Mouse (Mus musculus): ENCODE measurements around the gene Optc. TPM values are rescaled to one million over a fixed set of nuclear protein-coding genes. Genes with fewer than 3 reads are reported as not detected.

Optc gene
- polyA plus RNA-seq, 1 experiment from 2014 or later: 0.27 TPM

GRCm38 (mm10) chr1:133897293-133897692 is 10.5 kb downstream of the Optc start:
- Histone ChIP-seq H3K9ac (ENCODE audit: low read length) (no peak overlapping the region), H3K4me3 (ENCODE audit: low read depth, low read length) (no peak overlapping the region), H3K4me1 (ENCODE audit: control insufficient read depth, insufficient read depth, low read length) (no peaks in the 10 kb centered on the region), H3K9me3 (ENCODE audit: control insufficient read depth, low read length) (no peaks in the 10 kb centered on the region), H3K27me3 (ENCODE audit: control insufficient read depth, insufficient read depth, low read length) (0 out of 2 replicates have a peak, but pooled peaks cover 2% of the 10 kb centered on the region), H3K36me3 (ENCODE audit: control insufficient read depth, insufficient read depth, low read length) (no peaks in the 10 kb centered on the region), H3K27ac (replicated peaks; ENCODE audit: low read depth, low read length) (no peak overlapping the region), H3K4me2 (ENCODE audit: low read depth, severe bottlenecking) (no peak overlapping the region)
- ATAC-seq (ENCODE audit: insufficient number of reproducible peaks, low FRiP score, low TSS enrichment, low read depth): no peak
- DNase-seq (ENCODE audit: low spot score): no peak
- 76% methylated on average over 6 of the region's 6 CpGs for WGBS

DNA sequence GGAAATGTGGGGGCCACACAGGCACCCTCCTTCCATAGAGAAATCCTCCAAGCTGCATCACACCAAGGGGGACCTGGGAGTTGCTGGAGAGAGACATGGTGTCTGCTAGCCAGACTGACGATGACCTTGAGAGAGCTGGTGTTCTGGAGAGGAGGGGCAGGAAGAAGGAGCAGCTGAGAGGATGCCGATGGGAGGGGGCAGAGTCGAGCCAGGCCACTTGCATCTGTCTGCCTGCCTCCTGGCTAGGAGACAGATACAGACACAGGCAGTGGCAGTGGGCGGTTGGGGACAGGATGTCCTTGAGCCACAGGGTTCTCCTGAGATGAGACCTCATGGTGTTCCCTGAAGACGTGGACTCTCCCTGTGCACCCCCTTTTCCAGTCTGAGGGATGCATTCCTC is 16.3 kb downstream of the Optc start:
- no peak overlapping the region for H3K9ac ChIP-seq (ENCODE audit: low read length)
- DNase-seq (ENCODE audit: low spot score): peak; percentile 40

DNA sequence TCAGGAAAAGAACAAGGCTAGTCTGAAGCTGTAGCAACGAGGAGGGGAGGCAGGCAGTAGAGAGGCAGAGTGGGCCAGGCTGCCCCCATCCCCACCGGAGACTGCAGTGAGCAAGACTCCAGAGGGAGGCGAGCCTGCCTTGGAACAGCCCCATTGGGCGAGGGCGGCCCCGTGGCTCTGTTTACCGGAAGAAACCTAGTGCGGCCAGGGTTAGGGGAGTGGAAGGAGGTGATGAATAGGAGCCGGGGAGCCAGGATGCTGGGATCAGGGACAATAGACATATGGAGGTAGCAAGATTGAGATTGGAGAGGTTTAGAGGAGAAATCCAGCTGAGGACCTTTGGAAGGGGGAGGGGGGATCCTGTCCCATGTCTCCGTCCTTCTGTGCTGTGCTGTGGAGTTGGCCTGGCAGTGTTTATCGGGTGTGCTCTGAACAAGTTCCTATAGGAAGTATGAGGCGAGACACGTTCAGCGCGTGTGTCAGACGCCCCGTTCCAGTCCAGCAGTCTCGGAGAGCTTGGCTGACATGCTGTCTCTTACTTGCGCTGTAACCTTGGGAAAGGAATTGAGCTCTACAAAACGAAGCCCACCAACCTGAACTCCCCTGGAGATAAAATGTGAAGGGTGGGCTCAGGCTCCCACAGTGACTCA is 17.7 kb downstream of the Optc start:
- Histone ChIP-seq H3K27ac (replicated peaks; ENCODE audit: low read depth, low read length) (no peak overlapping the region), H3K4me1 (ENCODE audit: control insufficient read depth, insufficient read depth, low read length) (peaks cover 23% of the 10 kb centered on the region), H3K9me3 (ENCODE audit: control insufficient read depth, low read length) (no peaks in the 10 kb centered on the region), H3K36me3 (ENCODE audit: control insufficient read depth, insufficient read depth, low read length) (no peaks in the 10 kb centered on the region), H3K4me2 (ENCODE audit: low read depth, severe bottlenecking) (peak overlapping the region; percentile 38), H3K4me3 (ENCODE audit: low read depth, low read length) (no peak overlapping the region), H3K27me3 (ENCODE audit: control insufficient read depth, insufficient read depth, low read length) (no peaks in the 10 kb centered on the region; the same call in 1 of the 2 replicates), H3K9ac (ENCODE audit: low read length) (no peak overlapping the region)
- peak; percentile 62 for DNase-seq (ENCODE audit: low spot score)
- ATAC-seq (ENCODE audit: insufficient number of reproducible peaks, low FRiP score, low TSS enrichment, low read depth): 0 out of 2 replicates have a peak, but pooled peaks have one; percentile 31
- WGBS: 12% methylated on average over 20 of the region's 20 CpGs

More for the DNA sequence above, 16.3 kb downstream of the Optc start:
- no peaks in the 10 kb centered on the region for H3K9me3 ChIP-seq (ENCODE audit: control insufficient read depth, low read length)
- no peak for ATAC-seq (ENCODE audit: insufficient number of reproducible peaks, low FRiP score, low TSS enrichment, low read depth)
- H3K27ac ChIP-seq (replicated peaks; ENCODE audit: low read depth, low read length): no peak overlapping the region
- H3K36me3 ChIP-seq (ENCODE audit: control insufficient read depth, insufficient read depth, low read length): no peaks in the 10 kb centered on the region
- H3K4me3 ChIP-seq (ENCODE audit: low read depth, low read length): no peak overlapping the region
- no peak overlapping the region for H3K4me2 ChIP-seq (ENCODE audit: low read depth, severe bottlenecking)
- H3K4me1 ChIP-seq (ENCODE audit: control insufficient read depth, insufficient read depth, low read length): peaks cover 23% of the 10 kb centered on the region
- 16% methylated on average over 5 of the region's 5 CpGs for WGBS
- H3K27me3 ChIP-seq (ENCODE audit: control insufficient read depth, insufficient read depth, low read length): no peaks in the 10 kb centered on the region; the same call in 1 of the 2 replicates

- DNase-seq (ENCODE audit: low spot score): no peak
- Histone ChIP-seq H3K4me1 (ENCODE audit: control insufficient read depth, insufficient read depth, low read length) (peaks cover 23% of the 10 kb centered on the region), H3K4me3 (ENCODE audit: low read depth, low read length) (no peak overlapping the region), H3K9ac (ENCODE audit: low read length) (no peak overlapping the region), H3K27me3 (ENCODE audit: control insufficient read depth, insufficient read depth, low read length) (no peaks in the 10 kb centered on the region; the same call in 1 of the 2 replicates), H3K36me3 (ENCODE audit: control insufficient read depth, insufficient read depth, low read length) (no peaks in the 10 kb centered on the region), H3K4me2 (ENCODE audit: low read depth, severe bottlenecking) (no peak overlapping the region), H3K9me3 (ENCODE audit: control insufficient read depth, low read length) (no peaks in the 10 kb centered on the region), H3K27ac (replicated peaks; ENCODE audit: low read depth, low read length) (no peak overlapping the region)
- ATAC-seq (ENCODE audit: insufficient number of reproducible peaks, low FRiP score, low TSS enrichment, low read depth): no peak
- 72% methylated on average over 5 of the region's 5 CpGs for WGBS
These were observed 20.1 kb downstream of the Optc start for GRCm38 (mm10) chr1:133887538-133888250.

GRCm38 (mm10) chr1:133887044-133887443 is 20.8 kb downstream of the Optc start:
- no peak for DNase-seq (ENCODE audit: low spot score)

DNA sequence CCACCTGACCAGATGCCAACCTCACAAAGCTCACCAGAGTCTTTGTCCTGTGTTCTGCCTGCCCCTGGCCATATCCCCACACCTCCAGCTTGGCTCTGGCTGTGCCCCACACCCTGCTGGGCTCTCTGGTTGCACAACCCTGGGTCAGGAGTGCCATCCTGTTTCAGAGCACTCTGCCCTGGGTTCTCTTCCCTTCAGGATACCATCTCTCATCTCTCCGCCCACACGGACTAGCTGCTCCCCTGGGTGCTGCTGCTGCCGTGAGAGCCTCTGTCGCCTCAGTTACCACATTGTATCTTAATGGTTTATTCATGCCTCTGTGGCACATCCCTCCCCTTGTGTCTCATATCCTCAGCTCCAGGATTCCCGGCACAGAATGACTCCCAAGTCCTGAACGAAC is 21.4 kb downstream of the Optc start:
- Histone ChIP-seq H3K9ac (ENCODE audit: low read length) (no peak overlapping the region), H3K36me3 (ENCODE audit: control insufficient read depth, insufficient read depth, low read length) (no peaks in the 10 kb centered on the region), H3K4me3 (ENCODE audit: low read depth, low read length) (no peak overlapping the region), H3K4me2 (ENCODE audit: low read depth, severe bottlenecking) (no peak overlapping the region), H3K27me3 (ENCODE audit: control insufficient read depth, insufficient read depth, low read length) (no peaks in the 10 kb centered on the region; the same call in 1 of the 2 replicates), H3K9me3 (ENCODE audit: control insufficient read depth, low read length) (no peaks in the 10 kb centered on the region), H3K27ac (replicated peaks; ENCODE audit: low read depth, low read length) (no peak overlapping the region), H3K4me1 (ENCODE audit: control insufficient read depth, insufficient read depth, low read length) (peaks cover 20% of the 10 kb centered on the region)
- no peak for ATAC-seq (ENCODE audit: insufficient number of reproducible peaks, low FRiP score, low TSS enrichment, low read depth)
- no peak for DNase-seq (ENCODE audit: low spot score)
- WGBS: 48% methylated on average over 6 of the region's 6 CpGs

More at GRCm38 (mm10) chr1:133887044-133887443, 20.8 kb downstream of the Optc start:
- no peaks in the 10 kb centered on the region for H3K9me3 ChIP-seq (ENCODE audit: control insufficient read depth, low read length)
- H3K36me3 ChIP-seq (ENCODE audit: control insufficient read depth, insufficient read depth, low read length): no peaks in the 10 kb centered on the region
- no peak overlapping the region for H3K4me3 ChIP-seq (ENCODE audit: low read depth, low read length)
- no peak overlapping the region for H3K27ac ChIP-seq (replicated peaks; ENCODE audit: low read depth, low read length)
- no peaks in the 10 kb centered on the region; the same call in 1 of the 2 replicates for H3K27me3 ChIP-seq (ENCODE audit: control insufficient read depth, insufficient read depth, low read length)
- H3K4me2 ChIP-seq (ENCODE audit: low read depth, severe bottlenecking): no peak overlapping the region
- peaks cover 23% of the 10 kb centered on the region for H3K4me1 ChIP-seq (ENCODE audit: control insufficient read depth, insufficient read depth, low read length)
- no peak for ATAC-seq (ENCODE audit: insufficient number of reproducible peaks, low FRiP score, low TSS enrichment, low read depth)
- 4% methylated on average over 8 of the region's 8 CpGs for WGBS
- no peak overlapping the region for H3K9ac ChIP-seq (ENCODE audit: low read length)

DNA sequence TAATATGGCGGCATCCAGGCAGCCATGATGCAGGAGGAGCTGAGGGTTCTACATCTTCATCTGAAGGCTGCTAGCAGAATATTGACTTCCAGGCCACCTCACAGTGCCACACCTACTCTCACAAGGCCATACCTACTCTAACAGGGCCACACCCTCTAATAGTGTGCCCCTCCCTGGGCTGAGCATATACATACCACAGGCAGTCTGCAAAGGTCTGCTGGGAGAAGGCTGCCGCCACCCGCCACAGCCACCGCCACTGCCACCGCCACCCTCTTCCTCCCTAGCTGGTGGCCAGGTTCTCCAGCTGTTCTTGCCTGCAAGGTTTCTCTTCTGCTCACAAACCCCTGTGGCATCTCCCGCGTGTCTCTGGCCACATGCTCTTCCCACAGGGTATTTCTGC is 22.0 kb downstream of the Optc start:
- no peak overlapping the region for H3K4me3 ChIP-seq (ENCODE audit: low read depth, low read length)
- ATAC-seq (ENCODE audit: insufficient number of reproducible peaks, low FRiP score, low TSS enrichment, low read depth) (no peak), DNase-seq (ENCODE audit: low spot score) (no peak)
- WGBS: 92% methylated on average over 5 of the region's 7 CpGs
- no peak overlapping the region for H3K27ac ChIP-seq (replicated peaks; ENCODE audit: low read depth, low read length)
- no peaks in the 10 kb centered on the region; the same call in 1 of the 2 replicates for H3K27me3 ChIP-seq (ENCODE audit: control insufficient read depth, insufficient read depth, low read length)
- H3K4me2 ChIP-seq (ENCODE audit: low read depth, severe bottlenecking): no peak overlapping the region
- no peak overlapping the region for H3K9ac ChIP-seq (ENCODE audit: low read length)
- peaks cover 15% of the 10 kb centered on the region for H3K4me1 ChIP-seq (ENCODE audit: control insufficient read depth, insufficient read depth, low read length)
- H3K36me3 ChIP-seq (ENCODE audit: control insufficient read depth, insufficient read depth, low read length): no peaks in the 10 kb centered on the region
- H3K9me3 ChIP-seq (ENCODE audit: control insufficient read depth, low read length): no peaks in the 10 kb centered on the region

- peaks cover 5% of the 10 kb centered on the region for H3K4me1 ChIP-seq (ENCODE audit: control insufficient read depth, insufficient read depth, low read length)
These were observed 23.1 kb downstream of the Optc start for GRCm38 (mm10) chr1:133884746-133885145.

More at GRCm38 (mm10) chr1:133884746-133885145, 23.1 kb downstream of the Optc start:
- Histone ChIP-seq H3K9me3 (ENCODE audit: control insufficient read depth, low read length) (no peaks in the 10 kb centered on the region), H3K4me3 (ENCODE audit: low read depth, low read length) (no peak overlapping the region), H3K9ac (ENCODE audit: low read length) (no peak overlapping the region), H3K4me2 (ENCODE audit: low read depth, severe bottlenecking) (no peak overlapping the region), H3K27ac (replicated peaks; ENCODE audit: low read depth, low read length) (no peak overlapping the region), H3K36me3 (ENCODE audit: control insufficient read depth, insufficient read depth, low read length) (no peaks in the 10 kb centered on the region), H3K27me3 (ENCODE audit: control insufficient read depth, insufficient read depth, low read length) (no peaks in the 10 kb centered on the region; the same call in 1 of the 2 replicates)
- WGBS: 20% methylated on average over 9 of the region's 9 CpGs
- no peak for DNase-seq (ENCODE audit: low spot score)
- no peak for ATAC-seq (ENCODE audit: insufficient number of reproducible peaks, low FRiP score, low TSS enrichment, low read depth)
